Mouse (Mus musculus): ENCODE results near the gene Bmp5. TPM values are rescaled to one million over a fixed set of nuclear protein-coding genes. Genes with fewer than 3 reads are reported as not detected.

Gene Bmp5
- total RNA-seq (2014; rRNA removed) (9.7 and 14.6 TPM in 2 replicates), polyA plus RNA-seq (2012; rRNA removed) (1.2 and 1.7 TPM in 2 replicates)

DNA sequence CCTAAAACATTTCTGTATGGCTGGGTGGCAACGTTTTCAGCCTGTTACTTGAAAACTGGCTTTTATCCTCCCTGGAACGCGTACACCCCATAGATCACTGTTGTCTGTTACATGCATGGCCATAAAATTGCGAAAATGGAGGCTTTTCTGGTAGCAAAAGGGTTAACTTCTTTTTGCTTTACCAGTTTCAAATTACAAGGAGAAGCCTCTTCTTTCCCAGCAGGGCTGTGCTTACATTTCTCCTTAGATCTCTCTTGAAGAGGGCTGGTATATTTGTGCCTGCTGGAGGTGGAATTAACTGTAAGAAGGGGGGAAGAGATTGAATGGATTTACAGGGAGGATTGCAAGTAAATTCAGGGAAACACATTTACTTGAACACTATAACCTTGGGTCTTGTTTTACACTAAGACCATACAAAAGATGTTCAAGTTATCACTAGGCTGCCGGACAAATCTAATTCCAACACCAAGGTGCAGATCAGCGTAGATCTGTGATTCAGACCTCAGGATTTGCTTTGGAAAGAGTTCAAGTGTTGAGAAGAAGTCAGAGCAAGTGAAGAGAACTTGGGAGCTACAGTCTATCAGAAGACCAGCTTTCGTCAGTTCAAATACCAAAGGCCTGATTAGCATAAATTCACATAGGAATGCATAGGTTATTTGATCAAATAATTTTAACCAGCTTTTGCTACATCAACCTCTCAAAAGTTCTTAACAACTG lies at the start of gene Bmp5:
Bmp5 (plus strand) TSS at position 236 of the 717 bp plus-strand sequence.
- TF ChIP-seq CTCF (IDR thresholded peaks at IDR 0.05; ENCODE audit: low read depth, low read length) (no peak), POLR2A (IDR thresholded peaks at IDR 0.05; ENCODE audit: extremely low read depth, insufficient read depth, low read length) (no peak)
- Histone ChIP-seq H3K27ac (replicated peaks; ENCODE audit: insufficient read depth, low read depth, low read length) (peak within 1 kb of the TSS; percentile 69), H3K36me3 (ENCODE audit: control insufficient read depth, insufficient read depth, low read length) (no peaks in the 10 kb centered on the region), H3K79me2 (ENCODE audit: control insufficient read depth, insufficient read depth, low read length) (no peaks in the 10 kb centered on the region), H3K27me3 (ENCODE audit: control insufficient read depth, insufficient read depth, low read length) (no peaks in the 10 kb centered on the region), H3K9ac (ENCODE audit: low read depth, low read length) (peak within 1 kb of the TSS; percentile 34; the same call in 1 of the 2 replicates), H3K4me3 (ENCODE audit: insufficient read depth, low read depth, low read length) (peak within 1 kb of the TSS; percentile 47), H3K4me1 (ENCODE audit: control insufficient read depth, insufficient read depth, low read length) (no peaks in the 10 kb centered on the region)
- 52% methylated on average over 7 of the region's 7 CpGs for WGBS
- no peak for DNase-seq (ENCODE audit: extremely low read depth, low read depth, low spot score)

DNA sequence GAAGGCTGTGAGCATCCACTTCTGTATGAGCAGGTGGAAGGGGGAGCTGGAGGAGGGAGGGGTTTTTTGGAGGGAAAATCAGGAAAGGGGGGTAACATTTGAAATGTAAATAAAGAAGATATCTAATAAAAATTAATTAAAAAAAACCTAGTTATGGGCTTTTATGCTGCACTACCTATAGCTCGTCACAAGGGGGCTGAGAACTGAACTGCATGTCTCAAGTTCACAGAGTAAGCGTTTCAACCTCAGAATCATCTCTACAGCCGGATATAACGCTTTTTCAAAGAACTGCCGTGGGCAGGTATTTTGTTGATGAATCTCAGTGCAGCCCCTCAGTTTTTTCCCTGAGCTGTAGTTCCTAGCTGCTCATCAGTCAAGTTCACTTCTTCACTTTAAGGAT lies 15.1 kb upstream of the Bmp5 start:
- no peaks in the 10 kb centered on the region for H3K36me3 ChIP-seq (ENCODE audit: control insufficient read depth, insufficient read depth, low read length)
- peaks cover 7% of the 10 kb centered on the region for H3K4me1 ChIP-seq (ENCODE audit: control insufficient read depth, insufficient read depth, low read length)
- no peak for DNase-seq (ENCODE audit: extremely low read depth, low read depth, low spot score)
- H3K9ac ChIP-seq (ENCODE audit: low read depth, low read length) = no peak overlapping the region
- 24% methylated on average over 5 of the region's 5 CpGs for WGBS
- TF ChIP-seq POLR2A (IDR thresholded peaks at IDR 0.05; ENCODE audit: extremely low read depth, insufficient read depth, low read length) (no peak), CTCF (IDR thresholded peaks at IDR 0.05; ENCODE audit: low read depth, low read length) (no peak)
- H3K27ac ChIP-seq (replicated peaks; ENCODE audit: insufficient read depth, low read depth, low read length) = no peak overlapping the region
- no peak overlapping the region for H3K4me3 ChIP-seq (ENCODE audit: insufficient read depth, low read depth, low read length)
- H3K79me2 ChIP-seq (ENCODE audit: control insufficient read depth, insufficient read depth, low read length) = no peaks in the 10 kb centered on the region
- no peaks in the 10 kb centered on the region; the same call in 1 of the 2 replicates for H3K27me3 ChIP-seq (ENCODE audit: control insufficient read depth, insufficient read depth, low read length)

DNA sequence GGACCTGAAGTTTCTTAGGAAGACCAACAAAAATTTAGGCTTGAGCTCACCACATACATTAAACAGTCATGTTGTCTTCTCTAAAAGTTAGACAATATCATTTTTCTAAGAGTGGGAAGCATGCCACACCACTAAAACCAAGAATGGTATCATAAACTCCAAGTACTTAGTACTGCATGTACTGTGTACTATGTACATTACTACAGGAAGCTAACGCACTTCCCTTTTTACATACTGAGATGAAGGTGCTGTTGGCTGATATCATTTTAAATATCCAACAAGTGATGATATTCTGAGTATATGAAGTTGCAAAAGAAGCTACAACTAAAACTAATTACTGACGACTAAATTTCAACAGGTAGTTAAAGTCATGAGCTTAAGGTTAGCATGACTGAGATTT lies 13.6 kb upstream of the Bmp5 start:
- no peaks in the 10 kb centered on the region; the same call in 1 of the 2 replicates for H3K27me3 ChIP-seq (ENCODE audit: control insufficient read depth, insufficient read depth, low read length)
- WGBS = 90% methylated on average over 2 of the region's 2 CpGs

DNA sequence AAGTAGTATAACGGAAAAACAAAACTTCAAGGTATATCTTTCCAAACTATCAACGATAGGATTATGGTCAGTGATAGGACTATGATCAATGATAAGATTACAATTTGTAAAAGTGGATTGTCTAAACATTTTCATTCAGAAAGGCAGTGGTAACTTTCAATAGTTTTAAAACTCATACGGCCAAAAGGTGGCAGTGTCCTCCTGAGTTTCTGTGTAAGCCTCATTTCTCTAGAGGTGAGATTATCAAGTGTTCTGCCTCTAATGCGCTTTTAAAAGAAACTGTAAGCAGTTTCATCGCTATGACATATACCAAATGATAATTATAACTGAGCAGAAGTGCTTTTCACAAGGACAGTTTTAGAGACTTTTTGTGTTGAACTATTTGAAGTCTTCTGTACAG lies 12.7 kb upstream of the Bmp5 start:
- 25% methylated on average over 5 of the region's 5 CpGs for WGBS
- peak; percentile 44 for DNase-seq (ENCODE audit: extremely low read depth, low read depth, low spot score)
- TF ChIP-seq POLR2A (IDR thresholded peaks at IDR 0.05; ENCODE audit: extremely low read depth, insufficient read depth, low read length) (no peak), CTCF (IDR thresholded peaks at IDR 0.05; ENCODE audit: low read depth, low read length) (peak; percentile 48; the same call in 1 of the 2 replicates)
- H3K4me1 ChIP-seq (ENCODE audit: control insufficient read depth, insufficient read depth, low read length) = peaks cover 7% of the 10 kb centered on the region
- no peak overlapping the region for H3K27ac ChIP-seq (replicated peaks; ENCODE audit: insufficient read depth, low read depth, low read length)
- no peaks in the 10 kb centered on the region for H3K79me2 ChIP-seq (ENCODE audit: control insufficient read depth, insufficient read depth, low read length)
- H3K9ac ChIP-seq (ENCODE audit: low read depth, low read length) = no peak overlapping the region
- H3K4me3 ChIP-seq (ENCODE audit: insufficient read depth, low read depth, low read length) = no peak overlapping the region
- no peaks in the 10 kb centered on the region; the same call in 1 of the 2 replicates for H3K27me3 ChIP-seq (ENCODE audit: control insufficient read depth, insufficient read depth, low read length)
- H3K36me3 ChIP-seq (ENCODE audit: control insufficient read depth, insufficient read depth, low read length) = no peaks in the 10 kb centered on the region

More for the DNA sequence above, 13.6 kb upstream of the Bmp5 start:
- no peak for DNase-seq (ENCODE audit: extremely low read depth, low read depth, low spot score)
- Histone ChIP-seq H3K4me3 (ENCODE audit: insufficient read depth, low read depth, low read length) (no peak overlapping the region), H3K36me3 (ENCODE audit: control insufficient read depth, insufficient read depth, low read length) (no peaks in the 10 kb centered on the region), H3K4me1 (ENCODE audit: control insufficient read depth, insufficient read depth, low read length) (peaks cover 7% of the 10 kb centered on the region), H3K27ac (replicated peaks; ENCODE audit: insufficient read depth, low read depth, low read length) (no peak overlapping the region), H3K9ac (ENCODE audit: low read depth, low read length) (no peak overlapping the region), H3K79me2 (ENCODE audit: control insufficient read depth, insufficient read depth, low read length) (no peaks in the 10 kb centered on the region)
- no peak for TF ChIP-seq POLR2A (IDR thresholded peaks at IDR 0.05; ENCODE audit: extremely low read depth, insufficient read depth, low read length)
- no peak for TF ChIP-seq CTCF (IDR thresholded peaks at IDR 0.05; ENCODE audit: low read depth, low read length)

DNA sequence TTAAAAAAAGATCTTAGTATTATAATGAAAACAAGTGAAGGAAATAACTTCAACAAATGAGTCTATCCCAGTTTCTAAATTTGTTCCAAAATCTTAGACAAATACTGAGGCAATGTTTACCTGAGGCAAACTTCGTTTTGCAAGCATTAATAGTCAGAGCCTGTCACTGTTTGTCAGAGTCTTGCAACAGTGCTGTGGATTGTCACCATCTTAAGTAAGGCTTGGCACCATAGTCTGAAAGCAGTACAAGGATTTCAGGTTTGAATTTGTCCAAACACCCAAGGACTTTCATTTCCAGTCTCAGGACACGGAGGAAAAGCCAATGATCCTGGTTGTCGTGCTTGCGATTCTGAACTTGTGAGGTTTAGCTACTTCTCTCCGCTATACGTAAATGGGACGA lies 10.4 kb upstream of the Bmp5 start:
- Histone ChIP-seq H3K4me3 (ENCODE audit: insufficient read depth, low read depth, low read length) (peak overlapping the region; percentile 53), H3K27ac (replicated peaks; ENCODE audit: insufficient read depth, low read depth, low read length) (no peak overlapping the region), H3K27me3 (ENCODE audit: control insufficient read depth, insufficient read depth, low read length) (no peaks in the 10 kb centered on the region; the same call in 1 of the 2 replicates), H3K36me3 (ENCODE audit: control insufficient read depth, insufficient read depth, low read length) (no peaks in the 10 kb centered on the region), H3K9ac (ENCODE audit: low read depth, low read length) (no peak overlapping the region), H3K4me1 (ENCODE audit: control insufficient read depth, insufficient read depth, low read length) (peaks cover 7% of the 10 kb centered on the region), H3K79me2 (ENCODE audit: control insufficient read depth, insufficient read depth, low read length) (no peaks in the 10 kb centered on the region)
- WGBS = 19% methylated on average over 7 of the region's 7 CpGs
- no peak for TF ChIP-seq POLR2A (IDR thresholded peaks at IDR 0.05; ENCODE audit: extremely low read depth, insufficient read depth, low read length)
- TF ChIP-seq CTCF (IDR thresholded peaks at IDR 0.05; ENCODE audit: low read depth, low read length) = no peak
- peak; percentile 92 for DNase-seq (ENCODE audit: extremely low read depth, low read depth, low spot score)

DNA sequence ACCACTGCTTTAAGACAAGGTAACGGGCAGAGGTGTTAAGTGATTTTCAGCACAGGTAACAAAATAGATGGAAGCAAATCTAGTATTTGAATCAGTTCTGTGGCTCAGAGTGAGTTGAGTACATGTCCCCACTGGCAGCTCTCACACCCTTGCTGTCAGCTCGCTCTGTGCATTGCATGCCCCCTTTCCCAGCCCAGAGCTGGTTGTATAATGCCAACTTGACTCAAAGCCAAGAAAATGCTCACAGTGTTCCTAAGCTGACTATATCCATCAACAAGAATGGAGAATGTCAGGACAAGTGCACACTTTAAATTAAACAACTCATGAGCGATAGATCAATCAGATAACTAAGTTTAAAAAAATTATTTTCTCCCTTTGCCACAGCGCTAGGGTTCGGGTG lies 8.6 kb upstream of the Bmp5 start:
- no peak for TF ChIP-seq CTCF (IDR thresholded peaks at IDR 0.05; ENCODE audit: low read depth, low read length)
- TF ChIP-seq POLR2A (IDR thresholded peaks at IDR 0.05; ENCODE audit: extremely low read depth, insufficient read depth, low read length) = no peak
- no peak for DNase-seq (ENCODE audit: extremely low read depth, low read depth, low spot score)
- no peaks in the 10 kb centered on the region for H3K79me2 ChIP-seq (ENCODE audit: control insufficient read depth, insufficient read depth, low read length)
- H3K4me1 ChIP-seq (ENCODE audit: control insufficient read depth, insufficient read depth, low read length) = peaks cover 7% of the 10 kb centered on the region
- WGBS = 89% methylated on average over 5 of the region's 5 CpGs
- H3K9ac ChIP-seq (ENCODE audit: low read depth, low read length) = no peak overlapping the region
- H3K4me3 ChIP-seq (ENCODE audit: insufficient read depth, low read depth, low read length) = no peak overlapping the region
- H3K27ac ChIP-seq (replicated peaks; ENCODE audit: insufficient read depth, low read depth, low read length) = no peak overlapping the region
- no peaks in the 10 kb centered on the region for H3K36me3 ChIP-seq (ENCODE audit: control insufficient read depth, insufficient read depth, low read length)
- no peaks in the 10 kb centered on the region for H3K27me3 ChIP-seq (ENCODE audit: control insufficient read depth, insufficient read depth, low read length)
